Mouse (Mus musculus) lung, postnatal 14 days (tissue): ENCODE data around the gene Pcnp.
"Not testable (repeated sequence)": the region's sequence is repeated elsewhere in the genome, so short reads cannot be mapped to it uniquely, and the experiment has no call there.

Experiments used
- DNase-seq: peaks from one replicate; pipeline ENCODE4 v3.0.0; 2021

Gene Pcnp

GRCm38 (mm10) chr16:55964126-55964949 lies 65.2 kb downstream of the Pcnp start:
- DNase-seq, result peak; percentile 44

GRCm38 (mm10) chr16:55963068-55963467 lies 66.5 kb downstream of the Pcnp start:
- not testable (repeated sequence) for DNase-seq
